Mouse (Mus musculus): ENCODE data around the gene Dusp27. TPM values are rescaled to one million over a fixed set of nuclear protein-coding genes. Genes with fewer than 3 reads are reported as not detected.

Dusp27 gene
- polyA plus RNA-seq, 1 experiment from 2014 or later = 50.5 TPM

DNA sequence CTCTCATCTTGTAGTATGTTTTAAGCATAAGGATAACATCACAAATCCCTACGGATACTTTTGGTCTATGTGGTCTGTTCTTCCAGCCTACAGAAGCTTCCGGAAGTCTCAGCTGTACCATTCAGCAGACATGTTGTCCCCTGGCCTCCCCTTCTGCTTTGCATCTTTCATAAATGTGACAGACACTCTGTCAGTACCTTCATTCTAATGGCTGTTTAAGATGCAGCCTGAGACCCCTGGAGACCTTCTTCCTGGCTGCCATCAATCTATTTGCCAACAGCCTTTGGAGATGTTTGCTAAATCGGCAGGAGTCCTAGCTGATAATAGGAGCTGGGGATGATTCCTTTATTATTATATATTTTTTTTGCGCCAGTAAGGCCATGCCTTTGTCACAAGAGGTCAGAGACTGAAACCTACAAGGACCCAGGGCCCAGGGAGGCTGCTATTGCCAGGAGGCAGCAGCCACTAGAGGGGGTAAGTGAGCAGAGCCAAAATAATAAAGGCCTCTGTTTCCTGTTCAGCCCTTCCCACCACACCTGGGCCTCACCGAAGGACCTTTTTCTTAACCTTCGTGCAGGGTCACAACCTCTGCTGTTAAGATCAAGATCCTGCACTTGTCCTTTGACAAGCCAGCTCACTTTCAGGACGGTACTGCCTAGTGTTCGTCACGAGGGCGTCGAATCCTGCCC lies 24.7 kb downstream of the Dusp27 start:
- H3K27ac ChIP-seq (ENCODE audit: low read length) = no peak overlapping the region
- H3K9me3 ChIP-seq (replicated peaks; ENCODE audit: control insufficient read depth, low read length) = no peaks in the 10 kb centered on the region
- no peaks in the 10 kb centered on the region for H3K4me1 ChIP-seq (ENCODE audit: control insufficient read depth, insufficient read depth, low read length)
- H3K4me2 ChIP-seq (ENCODE audit: low read depth, low read length) = no peak overlapping the region
- WGBS = 67% methylated on average over 11 of the region's 11 CpGs
- peaks cover 39% of the 10 kb centered on the region for H3K36me3 ChIP-seq (ENCODE audit: control insufficient read depth, insufficient read depth)
- no peaks in the 10 kb centered on the region for H3K27me3 ChIP-seq (ENCODE audit: control insufficient read depth, insufficient read depth, low read length)
- no peak for ATAC-seq (replicated peaks; ENCODE audit: extremely low read depth, insufficient read depth, low FRiP score)
- H3K9ac ChIP-seq (ENCODE audit: low read length) = no peak overlapping the region
- H3K4me3 ChIP-seq (ENCODE audit: low read length) = no peak overlapping the region

DNA sequence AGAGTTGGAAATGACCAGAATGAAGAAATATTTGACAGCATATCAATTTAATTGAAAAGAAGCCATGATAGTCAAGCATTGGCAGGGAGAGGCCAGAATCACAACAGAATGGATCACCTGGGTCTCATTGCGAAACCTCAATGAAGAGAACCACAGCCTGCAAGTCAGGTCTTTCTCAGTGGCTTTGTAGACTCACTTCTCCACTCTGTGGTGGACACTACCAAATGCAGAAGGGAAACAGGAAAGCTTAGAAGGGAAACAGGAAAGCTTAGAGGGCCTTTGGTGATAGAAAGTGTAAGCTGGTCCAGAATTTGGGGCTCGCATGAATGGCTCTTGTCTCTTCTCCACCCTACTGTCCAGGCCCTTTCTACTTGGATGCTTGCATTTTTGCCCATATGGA lies 29.6 kb downstream of the Dusp27 start:
- H3K4me3 ChIP-seq (ENCODE audit: low read length) = no peak overlapping the region
- H3K4me2 ChIP-seq (ENCODE audit: low read depth, low read length) = no peak overlapping the region
- no peaks in the 10 kb centered on the region for H3K9me3 ChIP-seq (replicated peaks; ENCODE audit: control insufficient read depth, low read length)
- no peak overlapping the region for H3K27ac ChIP-seq (ENCODE audit: low read length)
- no peaks in the 10 kb centered on the region for H3K27me3 ChIP-seq (ENCODE audit: control insufficient read depth, insufficient read depth, low read length)
- no peak for ATAC-seq (replicated peaks; ENCODE audit: extremely low read depth, insufficient read depth, low FRiP score)
- no peaks in the 10 kb centered on the region for H3K4me1 ChIP-seq (ENCODE audit: control insufficient read depth, insufficient read depth, low read length)
- WGBS = 95% methylated on average over 2 of the region's 2 CpGs
- H3K36me3 ChIP-seq (ENCODE audit: control insufficient read depth, insufficient read depth) = peaks cover 52% of the 10 kb centered on the region
- no peak overlapping the region for H3K9ac ChIP-seq (ENCODE audit: low read length)

DNA sequence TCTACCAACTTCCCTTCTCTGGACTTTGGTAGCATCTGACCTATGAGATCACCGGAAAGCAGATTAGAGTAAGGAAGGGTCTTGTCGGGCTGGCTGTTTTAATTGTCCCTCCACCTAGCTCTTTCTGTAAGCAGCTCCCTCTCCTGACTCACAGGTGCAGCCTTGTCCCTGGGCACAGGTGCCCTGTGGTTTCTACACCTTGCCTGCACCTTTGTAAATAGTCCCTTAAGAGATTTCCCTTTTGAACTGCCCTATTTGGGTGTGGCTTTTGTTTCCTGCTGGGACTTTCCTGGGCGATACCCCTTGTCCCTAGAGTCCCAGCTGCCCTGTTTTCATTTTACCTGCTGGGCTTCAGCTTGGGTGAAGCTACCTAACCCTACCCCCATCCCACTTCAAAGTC lies 33.3 kb downstream of the Dusp27 start:
- no peak for ATAC-seq (replicated peaks; ENCODE audit: extremely low read depth, insufficient read depth, low FRiP score)
- no peak overlapping the region for H3K4me2 ChIP-seq (ENCODE audit: low read depth, low read length)
- no peaks in the 10 kb centered on the region for H3K9me3 ChIP-seq (replicated peaks; ENCODE audit: control insufficient read depth, low read length)
- H3K4me1 ChIP-seq (ENCODE audit: control insufficient read depth, insufficient read depth, low read length) = no peaks in the 10 kb centered on the region
- WGBS = 72% methylated on average over 3 of the region's 3 CpGs
- no peaks in the 10 kb centered on the region for H3K27me3 ChIP-seq (ENCODE audit: control insufficient read depth, insufficient read depth, low read length)
- peaks cover 31% of the 10 kb centered on the region for H3K36me3 ChIP-seq (ENCODE audit: control insufficient read depth, insufficient read depth)
- no peak overlapping the region for H3K4me3 ChIP-seq (ENCODE audit: low read length)
- no peak overlapping the region for H3K27ac ChIP-seq (ENCODE audit: low read length)
- H3K9ac ChIP-seq (ENCODE audit: low read length) = no peak overlapping the region

DNA sequence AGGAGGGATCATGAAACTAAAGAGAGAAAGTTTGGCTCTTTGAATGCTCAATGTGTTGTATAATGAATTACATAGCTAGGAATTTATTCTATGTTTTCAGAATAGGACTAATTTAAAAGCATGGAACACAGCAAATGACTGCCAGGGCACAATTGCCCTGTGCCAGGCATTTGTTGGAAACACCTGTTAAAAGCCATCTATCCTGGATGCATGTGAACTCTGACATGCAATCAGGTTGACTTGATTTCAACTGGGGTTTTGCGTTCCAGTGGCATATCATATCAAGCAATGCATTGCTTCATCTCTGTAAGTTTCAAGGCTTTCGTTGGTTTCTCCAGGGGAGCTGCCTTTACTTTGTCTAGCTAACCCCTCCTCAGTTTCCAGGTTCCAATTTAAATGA lies 37.4 kb downstream of the Dusp27 start:
- no peak overlapping the region for H3K27ac ChIP-seq (ENCODE audit: low read length)
- no peak for ATAC-seq (replicated peaks; ENCODE audit: extremely low read depth, insufficient read depth, low FRiP score)
- H3K9me3 ChIP-seq (replicated peaks; ENCODE audit: control insufficient read depth, low read length) = no peaks in the 10 kb centered on the region
- no peaks in the 10 kb centered on the region for H3K4me1 ChIP-seq (ENCODE audit: control insufficient read depth, insufficient read depth, low read length)
- 85% methylated on average over 2 of the region's 2 CpGs for WGBS
- no peaks in the 10 kb centered on the region for H3K27me3 ChIP-seq (ENCODE audit: control insufficient read depth, insufficient read depth, low read length)
- H3K4me3 ChIP-seq (ENCODE audit: low read length) = no peak overlapping the region
- no peaks in the 10 kb centered on the region for H3K36me3 ChIP-seq (ENCODE audit: control insufficient read depth, insufficient read depth)
- no peak overlapping the region for H3K9ac ChIP-seq (ENCODE audit: low read length)
- H3K4me2 ChIP-seq (ENCODE audit: low read depth, low read length) = no peak overlapping the region

DNA sequence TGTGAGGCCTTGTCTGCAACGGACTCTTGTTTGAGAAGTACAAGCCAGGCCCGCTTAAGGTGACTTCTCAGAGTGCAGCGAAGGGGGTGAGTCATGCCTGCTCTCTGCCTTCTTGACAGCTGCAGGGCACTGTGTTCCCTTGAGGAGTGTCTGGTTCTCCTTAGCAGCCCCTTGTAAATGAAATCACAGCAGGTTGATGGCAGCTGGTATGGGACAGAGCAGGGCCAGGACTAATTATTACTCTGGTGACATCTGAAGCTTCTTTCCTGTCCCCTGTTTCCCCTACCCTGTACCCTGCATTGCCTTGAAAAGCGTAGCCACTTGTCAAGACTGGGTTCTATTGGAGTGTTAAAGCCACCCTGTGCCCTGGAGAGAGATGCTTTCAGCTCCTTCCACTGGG lies 38.0 kb downstream of the Dusp27 start:
- Histone ChIP-seq H3K27me3 (ENCODE audit: control insufficient read depth, insufficient read depth, low read length) (no peaks in the 10 kb centered on the region), H3K9me3 (replicated peaks; ENCODE audit: control insufficient read depth, low read length) (no peaks in the 10 kb centered on the region), H3K4me1 (ENCODE audit: control insufficient read depth, insufficient read depth, low read length) (no peaks in the 10 kb centered on the region), H3K27ac (ENCODE audit: low read length) (no peak overlapping the region), H3K4me3 (ENCODE audit: low read length) (no peak overlapping the region), H3K36me3 (ENCODE audit: control insufficient read depth, insufficient read depth) (no peaks in the 10 kb centered on the region), H3K9ac (ENCODE audit: low read length) (no peak overlapping the region), H3K4me2 (ENCODE audit: low read depth, low read length) (no peak overlapping the region)
- no peak for ATAC-seq (replicated peaks; ENCODE audit: extremely low read depth, insufficient read depth, low FRiP score)
- 49% methylated on average over 4 of the region's 4 CpGs for WGBS

DNA sequence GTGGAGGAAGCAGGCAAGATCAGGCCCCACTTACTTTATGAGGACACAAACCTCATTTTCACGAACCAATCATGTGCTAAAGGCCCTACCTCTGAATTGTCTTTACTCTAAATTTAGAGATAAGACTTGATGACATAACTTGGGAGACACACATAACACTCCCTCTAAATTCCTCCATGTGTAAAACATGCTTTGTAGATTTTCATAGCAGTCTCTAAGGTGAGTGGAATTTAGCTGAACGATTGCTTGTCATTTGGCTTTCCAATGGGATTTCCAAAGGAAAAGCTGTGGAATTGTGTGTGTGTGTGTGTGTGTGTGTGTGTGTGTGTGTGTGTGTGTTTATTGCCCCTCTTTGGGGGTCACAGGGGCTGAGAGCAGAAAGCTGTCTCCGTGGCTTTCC lies 38.4 kb downstream of the Dusp27 start:
- ATAC-seq (replicated peaks; ENCODE audit: extremely low read depth, insufficient read depth, low FRiP score) = no peak
- H3K27ac ChIP-seq (ENCODE audit: low read length) = no peak overlapping the region
- H3K36me3 ChIP-seq (ENCODE audit: control insufficient read depth, insufficient read depth) = no peaks in the 10 kb centered on the region
- H3K4me3 ChIP-seq (ENCODE audit: low read length) = no peak overlapping the region
- no peak overlapping the region for H3K4me2 ChIP-seq (ENCODE audit: low read depth, low read length)
- H3K4me1 ChIP-seq (ENCODE audit: control insufficient read depth, insufficient read depth, low read length) = no peaks in the 10 kb centered on the region
- no peak overlapping the region for H3K9ac ChIP-seq (ENCODE audit: low read length)
- 60% methylated on average over 3 of the region's 3 CpGs for WGBS
- H3K27me3 ChIP-seq (ENCODE audit: control insufficient read depth, insufficient read depth, low read length) = no peaks in the 10 kb centered on the region
- no peaks in the 10 kb centered on the region for H3K9me3 ChIP-seq (replicated peaks; ENCODE audit: control insufficient read depth, low read length)

DNA sequence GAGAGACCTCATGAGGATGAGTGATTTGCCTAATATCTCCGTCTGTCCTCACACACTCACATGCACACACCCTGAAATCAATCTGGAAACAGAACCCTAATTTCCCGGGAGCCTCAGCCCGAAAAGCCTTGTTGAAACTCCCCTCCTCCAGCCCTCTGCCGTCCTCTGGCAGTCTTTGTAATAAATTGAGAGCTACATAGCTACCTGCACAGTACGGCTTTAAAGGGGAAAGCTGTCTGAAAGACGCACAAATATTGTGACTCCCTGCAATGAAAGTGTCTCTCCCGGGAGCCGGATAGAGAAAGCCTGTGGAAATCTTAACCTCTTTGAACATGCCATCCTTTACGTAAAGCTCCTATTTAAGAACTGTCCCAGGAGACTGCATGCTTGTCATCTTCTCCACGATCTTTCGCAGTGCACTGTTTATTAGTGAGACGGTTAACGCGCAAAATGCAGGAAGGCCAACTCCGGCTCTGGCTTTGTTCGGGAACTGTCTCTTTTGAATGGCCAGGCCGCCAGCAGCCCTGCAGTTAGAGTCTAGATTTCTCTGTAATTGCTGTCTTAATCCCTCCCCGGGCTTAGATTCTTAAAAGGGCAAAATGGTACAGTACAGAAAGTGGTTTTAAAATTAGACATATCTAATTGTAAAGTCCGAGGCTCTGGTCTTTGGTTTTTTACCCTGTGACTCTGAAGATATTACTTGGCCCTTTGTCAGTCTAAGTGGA lies 39.1 kb downstream of the Dusp27 start:
- Histone ChIP-seq H3K36me3 (ENCODE audit: control insufficient read depth, insufficient read depth) (no peaks in the 10 kb centered on the region), H3K27me3 (ENCODE audit: control insufficient read depth, insufficient read depth, low read length) (no peaks in the 10 kb centered on the region), H3K9ac (ENCODE audit: low read length) (no peak overlapping the region)

DNA sequence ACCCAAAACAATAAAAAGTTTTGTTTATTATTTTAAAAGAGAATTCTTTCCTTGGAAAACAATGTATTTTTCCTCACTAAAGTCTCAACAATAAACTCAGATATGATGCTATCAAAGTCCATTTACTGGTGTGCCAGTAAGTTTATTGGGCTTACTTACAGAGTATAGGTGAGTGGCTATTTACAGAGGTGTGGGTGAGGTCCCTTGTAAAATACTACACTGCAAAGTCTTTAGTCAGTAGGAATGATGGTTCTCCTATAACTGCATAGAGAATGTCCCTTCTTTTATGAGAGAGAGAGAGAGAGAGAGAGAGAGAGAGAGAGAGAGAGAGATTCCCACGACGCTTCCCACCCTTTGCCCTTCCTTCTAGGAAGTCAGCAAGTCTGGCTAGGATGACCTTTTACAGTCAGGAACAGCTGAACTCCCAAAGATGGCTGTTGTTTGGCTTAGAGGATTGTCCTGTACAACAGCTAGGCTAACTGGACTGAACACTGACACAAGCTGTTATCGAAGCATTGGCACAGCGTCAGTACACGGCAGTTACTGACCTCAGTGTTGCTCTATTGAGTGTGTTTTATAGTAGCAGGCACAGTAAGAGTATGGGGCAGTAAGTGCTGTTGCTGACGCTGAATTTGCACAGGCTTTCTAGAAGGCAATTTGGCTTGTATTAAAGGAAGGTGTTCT lies 50.5 kb downstream of the Dusp27 start:
- no peak overlapping the region for H3K9ac ChIP-seq (ENCODE audit: low read length)
- WGBS = 63% methylated on average over 6 of the region's 6 CpGs
- ATAC-seq (replicated peaks; ENCODE audit: extremely low read depth, insufficient read depth, low FRiP score) = no peak

More for the DNA sequence above, 39.1 kb downstream of the Dusp27 start:
- Histone ChIP-seq H3K4me3 (ENCODE audit: low read length) (no peak overlapping the region), H3K27ac (ENCODE audit: low read length) (no peak overlapping the region), H3K9me3 (replicated peaks; ENCODE audit: control insufficient read depth, low read length) (no peaks in the 10 kb centered on the region), H3K4me2 (ENCODE audit: low read depth, low read length) (no peak overlapping the region), H3K4me1 (ENCODE audit: control insufficient read depth, insufficient read depth, low read length) (no peaks in the 10 kb centered on the region)
- 80% methylated on average over 19 of the region's 19 CpGs for WGBS
- no peak for ATAC-seq (replicated peaks; ENCODE audit: extremely low read depth, insufficient read depth, low FRiP score)

DNA sequence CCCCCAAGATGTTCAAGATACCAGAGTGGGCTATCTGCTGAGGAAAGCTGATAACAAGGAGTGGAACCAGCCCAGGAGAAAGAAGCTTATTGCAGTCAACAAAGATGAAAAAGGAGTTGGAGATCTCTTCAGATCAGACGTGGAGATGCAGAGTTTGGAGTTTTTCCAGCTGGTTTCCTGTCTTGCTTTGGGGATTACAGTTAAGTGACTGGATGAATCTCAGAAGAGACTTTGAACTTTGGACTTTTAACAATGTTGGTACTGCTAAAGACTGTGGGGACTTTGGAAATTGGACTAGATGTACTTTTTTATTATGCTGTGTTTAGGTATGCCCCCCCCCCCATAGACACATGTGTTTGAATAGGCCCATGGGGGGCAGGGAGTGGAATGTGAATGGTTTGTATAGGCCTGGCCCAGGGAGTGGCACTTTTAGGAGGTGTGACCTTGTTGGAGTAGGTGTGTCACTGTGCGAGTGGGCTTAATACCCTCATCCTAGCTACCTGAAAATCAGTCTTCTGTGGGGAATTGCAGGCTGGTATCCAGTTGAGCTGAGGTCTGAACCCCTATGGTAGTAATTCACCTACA lies 59.8 kb downstream of the Dusp27 start:
- no peaks in the 10 kb centered on the region for H3K27me3 ChIP-seq (ENCODE audit: control insufficient read depth, insufficient read depth, low read length)
- H3K9ac ChIP-seq (ENCODE audit: low read length) = no peak overlapping the region
- no peaks in the 10 kb centered on the region for H3K4me1 ChIP-seq (ENCODE audit: control insufficient read depth, insufficient read depth, low read length)
- WGBS = 76% methylated on average over 2 of the region's 2 CpGs
- H3K4me2 ChIP-seq (ENCODE audit: low read depth, low read length) = no peak overlapping the region
- H3K27ac ChIP-seq (ENCODE audit: low read length) = no peak overlapping the region
- H3K4me3 ChIP-seq (ENCODE audit: low read length) = no peak overlapping the region
- ATAC-seq (replicated peaks; ENCODE audit: extremely low read depth, insufficient read depth, low FRiP score) = no peak
- H3K9me3 ChIP-seq (replicated peaks; ENCODE audit: control insufficient read depth, low read length) = peaks cover 3% of the 10 kb centered on the region; the same call in 1 of the 2 replicates
- H3K36me3 ChIP-seq (ENCODE audit: control insufficient read depth, insufficient read depth) = no peaks in the 10 kb centered on the region

More for the DNA sequence above, 50.5 kb downstream of the Dusp27 start:
- Histone ChIP-seq H3K4me3 (ENCODE audit: low read length) (no peak overlapping the region), H3K27me3 (ENCODE audit: control insufficient read depth, insufficient read depth, low read length) (no peaks in the 10 kb centered on the region), H3K27ac (ENCODE audit: low read length) (no peak overlapping the region), H3K9me3 (replicated peaks; ENCODE audit: control insufficient read depth, low read length) (no peaks in the 10 kb centered on the region), H3K4me2 (ENCODE audit: low read depth, low read length) (no peak overlapping the region), H3K36me3 (ENCODE audit: control insufficient read depth, insufficient read depth) (no peaks in the 10 kb centered on the region), H3K4me1 (ENCODE audit: control insufficient read depth, insufficient read depth, low read length) (no peaks in the 10 kb centered on the region)
